Mouse (Mus musculus) testis, adult 2 months (tissue): ENCODE data around the gene Slc39a13.

ENCODE experiments used
- CTCF ChIP-seq: fragments of 200-500 bp; IDR thresholded peaks from 2 replicates; pipeline ENCODE4 v1.5.1; 2012; ENCODE audit warnings: low read depth, mild to moderate bottlenecking, inconsistent platforms, low read length, moderate library complexity; ENCODE audit not compliant: control insufficient read depth, insufficient read depth, insufficient replicate concordance
- POLR2A ChIP-seq: fragments of 200-500 bp; IDR thresholded peaks from 2 replicates; pipeline ENCODE4 v1.6.1; 2012; ENCODE audit warnings: low read depth, mild to moderate bottlenecking, inconsistent platforms, low read length, moderate library complexity; ENCODE audit not compliant: control insufficient read depth

- TF ChIP-seq CTCF (no peak), POLR2A (no peak)
These were observed 46.6 kb upstream of the Slc39a13 start for GRCm38 (mm10) chr2:91116842-91117241.
